ENCODE assay signal across 26 mouse cellular contexts in the genomic region with DNA sequence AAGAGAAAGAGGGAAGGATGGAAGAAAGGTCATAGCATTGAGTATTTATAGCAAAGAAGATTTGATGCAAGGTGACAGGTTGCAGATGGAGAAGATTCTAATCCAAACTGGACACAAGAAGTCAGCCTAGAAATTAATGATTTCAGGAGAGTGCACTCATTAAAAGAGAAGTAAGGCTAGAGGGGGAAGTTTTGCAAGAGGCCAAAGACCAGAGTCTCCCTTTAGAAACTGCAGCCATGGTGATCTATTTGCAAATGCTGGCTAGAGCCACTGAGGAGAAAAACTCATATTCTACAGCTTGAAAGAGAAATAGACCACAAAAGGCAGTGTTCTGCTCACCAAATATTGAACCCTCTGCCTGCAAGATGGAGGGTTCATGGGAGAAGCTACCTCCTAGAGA.
DNase-seq lines count a peak whose midpoint lies in the region; ATAC-seq and TF ChIP-seq lines count a peak whose summit lies in the region.
"Had no signal": no experiment of that assay in that cellular context is flagged by ENCODE, and none has a peak within 500 bp of the region (broad histone marks: within the 10 kb centered on the region; RNA-seq: fewer than 3 reads in every experiment).

No protein-coding gene starts in this region.

- H3K27me3 ChIP-seq in kidney, adult 2 months (replicated peaks; ENCODE audit: control insufficient read depth, insufficient read depth, low read length): no peaks in the 10 kb centered on the region
- H3K27me3 ChIP-seq: CH12.LX; embryonic facial prominence, embryonic 13.5 days; embryonic facial prominence, embryonic 15.5 days; forebrain, embryonic 13.5 days; forebrain, embryonic 15.5 days had no signal

- H3K4me1 ChIP-seq in kidney, adult 2 months (ENCODE audit: control insufficient read depth, insufficient read depth, low read length): no peaks in the 10 kb centered on the region
- H3K4me1 ChIP-seq: embryonic facial prominence, embryonic 13.5 days; embryonic facial prominence, embryonic 15.5 days; forebrain, embryonic 10.5 days; forebrain, embryonic 13.5 days; forebrain, embryonic 15.5 days had no signal

- peak; percentile 73 for ATAC-seq in granulocyte monocyte progenitor cell, adult 5-6 weeks (replicated peaks; ENCODE audit: poor library complexity, severe bottlenecking)
- peak; percentile 60; the same call in 1 of the 2 replicates for ATAC-seq in megakaryocyte progenitor cell, adult 5-6 weeks (replicated peaks; ENCODE audit: poor library complexity)
- ATAC-seq: CD4-positive, CD25-positive, alpha-beta regulatory T cell, adult 4 months; forebrain, embryonic 13.5 days; forebrain, embryonic 15.5 days; forebrain, postnatal 0 days had no signal

- no peak for TF ChIP-seq POLR2A in kidney, adult 2 months (IDR thresholded peaks at IDR 0.05; ENCODE audit: low read depth, low read length)

- no peak overlapping the region for H3K27ac ChIP-seq in kidney, adult 2 months (ENCODE audit: insufficient read depth, low read depth, low read length)
- H3K27ac ChIP-seq: embryonic facial prominence, embryonic 13.5 days; embryonic facial prominence, embryonic 15.5 days; forebrain, embryonic 10.5 days; forebrain, embryonic 13.5 days; forebrain, embryonic 15.5 days had no signal

- no peak for TF ChIP-seq CTCF in kidney, adult 2 months (conservative IDR thresholded peaks at IDR 0.05; ENCODE audit: insufficient read depth, insufficient read length, low read depth, low read length)

- peak; percentile 10 for DNase-seq in kidney, adult 2 months
- no peak for DNase-seq in kidney, postnatal 14 days
- no peak for DNase-seq in Muller cell, postnatal 12 days (ENCODE audit: inconsistent ontology term)
- DNase-seq: adrenal gland, adult 2 months; adrenal gland, postnatal 10 days; adrenal gland, postnatal 25 days; B cell, adult 2 months; cerebellum, adult 11 months; cerebellum, adult 18-20 months; cerebellum, adult 8-10 months; cerebellum, adult 9-11 months; cerebellum, postnatal 14 days; cerebellum, postnatal 36 days; embryo, embryonic 11 days; forebrain, postnatal 0 days had no signal

- no peaks in the 10 kb centered on the region for H3K36me3 ChIP-seq in kidney, adult 2 months (ENCODE audit: control insufficient read depth, insufficient read depth, low read length)
- H3K36me3 ChIP-seq: embryonic facial prominence, embryonic 13.5 days; embryonic facial prominence, embryonic 15.5 days; forebrain, embryonic 10.5 days; forebrain, embryonic 15.5 days; G1E had no signal

- H3K4me3 ChIP-seq in kidney, adult 2 months (ENCODE audit: insufficient read depth, low read depth, low read length): no peak overlapping the region
- H3K4me3 ChIP-seq: embryonic facial prominence, embryonic 13.5 days; embryonic facial prominence, embryonic 15.5 days; erythroblast, embryonic 14.5 days; forebrain, embryonic 10.5 days; forebrain, embryonic 13.5 days; forebrain, embryonic 15.5 days had no signal
